Mouse (Mus musculus) limb, embryonic 14.5 days (tissue): ENCODE measurements at regions not wholly inside any gene's neighbourhood (a gene's known extent, or its start where the extent isn't known, plus 50 kb on each side); places are given as distances from the start of the nearest gene placed in this dataset.

ENCODE experiments used
- ATAC-seq: fragments of 200-750 bp; cut with Nextera tagmentation; 2 replicates; pipeline ENCODE4 v1.8.0; 2017; ENCODE audit warnings: low read depth, moderate number of reproducible peaks, moderate TSS enrichment; ENCODE audit not compliant: low FRiP score
- DNase-seq: peaks from one replicate; pipeline ENCODE4 v3.0.0-alpha.2; 2015; ENCODE audit warnings: low spot score
- H3K27ac ChIP-seq: fragments of 300-500 bp; sonication (generic); replicated peaks from 2 replicates; pipeline ENCODE4 v1.5.1; 2014; ENCODE audit warnings: low read depth, mild to moderate bottlenecking, low read length, moderate library complexity, mixed read lengths
- H3K27me3 ChIP-seq: fragments of 300-500 bp; sonication (generic); 2 replicates; pipeline ENCODE4 v1.6.1; 2014; ENCODE audit warnings: low read length, mixed read lengths; ENCODE audit not compliant: control insufficient read depth, insufficient read depth
- H3K36me3 ChIP-seq: fragments of 300-500 bp; sonication (generic); 2 replicates; pipeline ENCODE4 v1.6.1; 2014; ENCODE audit warnings: mild to moderate bottlenecking, low read length, moderate library complexity, mixed read lengths; ENCODE audit not compliant: control insufficient read depth, insufficient read depth
- H3K4me1 ChIP-seq: fragments of 300-500 bp; sonication (generic); 2 replicates; pipeline ENCODE4 v1.6.1; 2014; ENCODE audit warnings: antibody characterized with exemption, low read length, mixed read lengths; ENCODE audit not compliant: control insufficient read depth, insufficient read depth
- H3K4me2 ChIP-seq: fragments of 300-500 bp; sonication (generic); replicated peaks from 2 replicates; pipeline ENCODE4 v1.6.1; 2014; ENCODE audit warnings: low read depth, mild to moderate bottlenecking, low read length, moderate library complexity; ENCODE audit not compliant: severe bottlenecking
- H3K4me3 ChIP-seq: fragments of 300-500 bp; sonication (generic); replicated peaks from 2 replicates; pipeline ENCODE4 v1.5.1; 2014; ENCODE audit warnings: low read length
- H3K9ac ChIP-seq: fragments of 300-500 bp; sonication (generic); 2 replicates; pipeline ENCODE4 v1.6.1; 2014; ENCODE audit warnings: mild to moderate bottlenecking, low read depth, low read length, moderate library complexity; ENCODE audit not compliant: severe bottlenecking
- H3K9me3 ChIP-seq: fragments of 300-500 bp; sonication (generic); 2 replicates; pipeline ENCODE4 v1.6.1; 2016; ENCODE audit warnings: low read length; ENCODE audit not compliant: control insufficient read depth
- POLR2A ChIP-seq: fragments of 200-500 bp; IDR thresholded peaks from 2 replicates; pipeline ENCODE4 v1.8.0; 2012; ENCODE audit warnings: inconsistent platforms, mild to moderate bottlenecking, moderate library complexity, borderline replicate concordance; ENCODE audit not compliant: insufficient read depth, insufficient read length; ENCODE audit errors: extremely low read depth
- WGBS: fragments of 180-500 bp; shearing (Covaris S2); extraction: QIAGEN DNeasy Blood & Tissue Kit; methylation state at CpG from one replicate; pipeline ENCODE4 v1.1.7; 2014; 5-methylcytosine and 5-hydroxymethylcytosine counted together

- DNase-seq (no peak), ATAC-seq (no peak)
- Histone ChIP-seq H3K9me3 (no peaks in the 10 kb centered on the region), H3K27ac (no peak overlapping the region), H3K9ac (no peak overlapping the region), H3K4me1 (no peaks in the 10 kb centered on the region), H3K4me2 (no peak overlapping the region), H3K27me3 (no peaks in the 10 kb centered on the region), H3K36me3 (no peaks in the 10 kb centered on the region), H3K4me3 (no peak overlapping the region)
- no peak for TF ChIP-seq POLR2A
- 88% methylated on average over 3 of the region's 3 CpGs for WGBS
These were observed 179.6 kb downstream of the Car2 start for GRCm38 (mm10) chr3:15065681-15066080.

- Histone ChIP-seq H3K27me3 (0 out of 2 replicates have a peak, but pooled peaks cover 4% of the 10 kb centered on the region), H3K36me3 (no peaks in the 10 kb centered on the region), H3K9me3 (no peaks in the 10 kb centered on the region), H3K4me1 (no peaks in the 10 kb centered on the region), H3K27ac (no peak overlapping the region), H3K4me3 (no peak overlapping the region), H3K9ac (no peak overlapping the region), H3K4me2 (no peak overlapping the region)
- WGBS: 87% methylated on average over 3 of the region's 3 CpGs
- no peak for TF ChIP-seq POLR2A
- no peak for ATAC-seq
- DNase-seq: no peak
These were observed 182.2 kb downstream of the Car2 start for GRCm38 (mm10) chr3:15068256-15068655.

- WGBS: 82% methylated on average over 6 of the region's 6 CpGs
- H3K9ac ChIP-seq: no peak overlapping the region
- no peaks in the 10 kb centered on the region for H3K36me3 ChIP-seq
- no peak for TF ChIP-seq POLR2A
- no peaks in the 10 kb centered on the region for H3K9me3 ChIP-seq
- DNase-seq: no peak
- H3K4me3 ChIP-seq: no peak overlapping the region
- H3K4me1 ChIP-seq: no peaks in the 10 kb centered on the region
- H3K27me3 ChIP-seq: 0 out of 2 replicates have a peak, but pooled peaks cover 4% of the 10 kb centered on the region
- no peak overlapping the region for H3K4me2 ChIP-seq
- H3K27ac ChIP-seq: no peak overlapping the region
- ATAC-seq: no peak
These were observed 185.2 kb downstream of the Car2 start for GRCm38 (mm10) chr3:15071030-15071883.

- no peaks in the 10 kb centered on the region for H3K36me3 ChIP-seq
- no peaks in the 10 kb centered on the region for H3K9me3 ChIP-seq
- TF ChIP-seq POLR2A: no peak
- no peak overlapping the region for H3K4me3 ChIP-seq
- 0 out of 2 replicates have a peak, but pooled peaks cover 4% of the 10 kb centered on the region for H3K27me3 ChIP-seq
- H3K4me1 ChIP-seq: no peaks in the 10 kb centered on the region
- H3K9ac ChIP-seq: no peak overlapping the region
- ATAC-seq (no peak), DNase-seq (no peak)
- H3K27ac ChIP-seq: no peak overlapping the region
- 73% methylated on average over 2 of the region's 2 CpGs for WGBS
- H3K4me2 ChIP-seq: no peak overlapping the region
These were observed 187.3 kb downstream of the Car2 start for GRCm38 (mm10) chr3:15073405-15073804.

GRCm38 (mm10) chr3:15073847-15074246 lies 187.8 kb downstream of the Car2 start:
- H3K27ac ChIP-seq: no peak overlapping the region
- 36% methylated on average over 1 of the region's 1 CpGs for WGBS
- TF ChIP-seq POLR2A: no peak
- ATAC-seq (peak; percentile 44; the same call in 1 of the 2 replicates), DNase-seq (peak; percentile 12)
- no peak overlapping the region for H3K9ac ChIP-seq
- no peak overlapping the region for H3K4me2 ChIP-seq
- no peaks in the 10 kb centered on the region for H3K36me3 ChIP-seq
- no peaks in the 10 kb centered on the region for H3K9me3 ChIP-seq
- H3K4me3 ChIP-seq: no peak overlapping the region
- 0 out of 2 replicates have a peak, but pooled peaks cover 4% of the 10 kb centered on the region for H3K27me3 ChIP-seq
- H3K4me1 ChIP-seq: no peaks in the 10 kb centered on the region
